Mouse (Mus musculus): Measurements from ENCODE around the gene Ermn. TPM values are rescaled to one million over a fixed set of nuclear protein-coding genes. Genes with fewer than 3 reads are reported as not detected.
A peak's percentile ranks its signal among the peaks of the same experiment; 100 is the strongest.

Ermn gene
- polyA plus RNA-seq (2014; fragmentation: Nextera tagmentation; extraction: Ambion mirVana): not detected in 2 replicates

- H3K4me3 ChIP-seq (ENCODE audit: low read depth, low read length): no peak within 1 kb of the TSS
- no peaks in the 10 kb centered on the region for H3K36me3 ChIP-seq (ENCODE audit: control insufficient read depth, insufficient read depth, low read length)
- no peak for ATAC-seq (replicated peaks; ENCODE audit: low FRiP score)
- H3K4me2 ChIP-seq: no peak within 1 kb of the TSS
- no peaks in the 10 kb centered on the region for H3K9me3 ChIP-seq (ENCODE audit: control insufficient read depth, low read length)
- H3K27me3 ChIP-seq (replicated peaks; ENCODE audit: control insufficient read depth, insufficient read depth, low read length): no peaks in the 10 kb centered on the region
- H3K9ac ChIP-seq (ENCODE audit: low read depth, low read length): no peak within 1 kb of the TSS
- DNase-seq (ENCODE audit: low spot score): no peak
- H3K4me1 ChIP-seq (replicated peaks; ENCODE audit: control insufficient read depth, insufficient read depth, low read length): no peaks in the 10 kb centered on the region
- WGBS: 59% methylated on average over 7 of the region's 7 CpGs
- H3K27ac ChIP-seq (ENCODE audit: low read depth, low read length): no peak within 1 kb of the TSS
Observed at GRCm38 (mm10) chr2:58052821-58053581, at the start of gene Ermn. Ermn (minus strand) TSS chr2:58052864.

GRCm38 (mm10) chr2:58094818-58095217 is 42.2 kb upstream of the Ermn start:
- DNase-seq (ENCODE audit: low spot score): no peak
- WGBS: 71% methylated on average over 1 of the region's 1 CpGs
- H3K4me2 ChIP-seq: no peak overlapping the region

GRCm38 (mm10) chr2:58086420-58086819 is 33.8 kb upstream of the Ermn start:
- DNase-seq (ENCODE audit: low spot score): no peak
- Histone ChIP-seq H3K4me3 (ENCODE audit: low read depth, low read length) (no peak overlapping the region), H3K9me3 (ENCODE audit: control insufficient read depth, low read length) (no peaks in the 10 kb centered on the region), H3K4me2 (no peak overlapping the region), H3K9ac (ENCODE audit: low read depth, low read length) (no peak overlapping the region), H3K27ac (ENCODE audit: low read depth, low read length) (no peak overlapping the region), H3K36me3 (ENCODE audit: control insufficient read depth, insufficient read depth, low read length) (no peaks in the 10 kb centered on the region), H3K4me1 (replicated peaks; ENCODE audit: control insufficient read depth, insufficient read depth, low read length) (no peaks in the 10 kb centered on the region), H3K27me3 (replicated peaks; ENCODE audit: control insufficient read depth, insufficient read depth, low read length) (no peaks in the 10 kb centered on the region)
- 91% methylated on average over 1 of the region's 1 CpGs for WGBS
- no peak for ATAC-seq (replicated peaks; ENCODE audit: low FRiP score)

More at GRCm38 (mm10) chr2:58094818-58095217, 42.2 kb upstream of the Ermn start:
- Histone ChIP-seq H3K27me3 (replicated peaks; ENCODE audit: control insufficient read depth, insufficient read depth, low read length) (no peaks in the 10 kb centered on the region), H3K4me1 (replicated peaks; ENCODE audit: control insufficient read depth, insufficient read depth, low read length) (no peaks in the 10 kb centered on the region), H3K9ac (ENCODE audit: low read depth, low read length) (no peak overlapping the region), H3K27ac (ENCODE audit: low read depth, low read length) (no peak overlapping the region), H3K36me3 (ENCODE audit: control insufficient read depth, insufficient read depth, low read length) (no peaks in the 10 kb centered on the region), H3K9me3 (ENCODE audit: control insufficient read depth, low read length) (no peaks in the 10 kb centered on the region), H3K4me3 (ENCODE audit: low read depth, low read length) (no peak overlapping the region)
- no peak for ATAC-seq (replicated peaks; ENCODE audit: low FRiP score)

- H3K9me3 ChIP-seq (ENCODE audit: control insufficient read depth, low read length): no peaks in the 10 kb centered on the region
- ATAC-seq (replicated peaks; ENCODE audit: low FRiP score) (no peak), DNase-seq (ENCODE audit: low spot score) (no peak)
- no peak overlapping the region for H3K27ac ChIP-seq (ENCODE audit: low read depth, low read length)
- H3K9ac ChIP-seq (ENCODE audit: low read depth, low read length): no peak overlapping the region
- H3K27me3 ChIP-seq (replicated peaks; ENCODE audit: control insufficient read depth, insufficient read depth, low read length): no peaks in the 10 kb centered on the region
- no peaks in the 10 kb centered on the region for H3K36me3 ChIP-seq (ENCODE audit: control insufficient read depth, insufficient read depth, low read length)
- H3K4me1 ChIP-seq (replicated peaks; ENCODE audit: control insufficient read depth, insufficient read depth, low read length): no peaks in the 10 kb centered on the region
- H3K4me3 ChIP-seq (ENCODE audit: low read depth, low read length): no peak overlapping the region
- no peak overlapping the region for H3K4me2 ChIP-seq
- WGBS: 54% methylated on average over 1 of the region's 1 CpGs
Observed at GRCm38 (mm10) chr2:58079849-58080248, 27.2 kb upstream of the Ermn start.

- ATAC-seq (replicated peaks; ENCODE audit: low FRiP score): no peak
- no peak for DNase-seq (ENCODE audit: low spot score)
Observed at GRCm38 (mm10) chr2:58055383-58055782, 2.7 kb upstream of the Ermn start.

GRCm38 (mm10) chr2:58041867-58042266 is 10.8 kb downstream of the Ermn start:
- 61% methylated on average over 7 of the region's 7 CpGs for WGBS
- H3K27ac ChIP-seq (ENCODE audit: low read depth, low read length): no peak overlapping the region

More at GRCm38 (mm10) chr2:58055383-58055782, 2.7 kb upstream of the Ermn start:
- Histone ChIP-seq H3K9me3 (ENCODE audit: control insufficient read depth, low read length) (no peaks in the 10 kb centered on the region), H3K4me2 (no peak overlapping the region), H3K4me3 (ENCODE audit: low read depth, low read length) (no peak overlapping the region), H3K27me3 (replicated peaks; ENCODE audit: control insufficient read depth, insufficient read depth, low read length) (no peaks in the 10 kb centered on the region), H3K9ac (ENCODE audit: low read depth, low read length) (no peak overlapping the region), H3K4me1 (replicated peaks; ENCODE audit: control insufficient read depth, insufficient read depth, low read length) (no peaks in the 10 kb centered on the region), H3K36me3 (ENCODE audit: control insufficient read depth, insufficient read depth, low read length) (no peaks in the 10 kb centered on the region), H3K27ac (ENCODE audit: low read depth, low read length) (no peak overlapping the region)

GRCm38 (mm10) chr2:58036926-58037325 is 15.7 kb downstream of the Ermn start:
- no peak overlapping the region for H3K27ac ChIP-seq (ENCODE audit: low read depth, low read length)
- H3K4me3 ChIP-seq (ENCODE audit: low read depth, low read length): no peak overlapping the region
- H3K9me3 ChIP-seq (ENCODE audit: control insufficient read depth, low read length): no peaks in the 10 kb centered on the region
- WGBS: 29% methylated on average over 2 of the region's 2 CpGs
- H3K4me2 ChIP-seq: no peak overlapping the region
- ATAC-seq (replicated peaks; ENCODE audit: low FRiP score) (no peak), DNase-seq (ENCODE audit: low spot score) (no peak)
- H3K4me1 ChIP-seq (replicated peaks; ENCODE audit: control insufficient read depth, insufficient read depth, low read length): no peaks in the 10 kb centered on the region
- no peaks in the 10 kb centered on the region for H3K36me3 ChIP-seq (ENCODE audit: control insufficient read depth, insufficient read depth, low read length)
- H3K27me3 ChIP-seq (replicated peaks; ENCODE audit: control insufficient read depth, insufficient read depth, low read length): no peaks in the 10 kb centered on the region
- H3K9ac ChIP-seq (ENCODE audit: low read depth, low read length): no peak overlapping the region

More at GRCm38 (mm10) chr2:58041867-58042266, 10.8 kb downstream of the Ermn start:
- Histone ChIP-seq H3K4me3 (ENCODE audit: low read depth, low read length) (no peak overlapping the region), H3K4me1 (replicated peaks; ENCODE audit: control insufficient read depth, insufficient read depth, low read length) (no peaks in the 10 kb centered on the region), H3K9me3 (ENCODE audit: control insufficient read depth, low read length) (no peaks in the 10 kb centered on the region), H3K36me3 (ENCODE audit: control insufficient read depth, insufficient read depth, low read length) (no peaks in the 10 kb centered on the region), H3K4me2 (no peak overlapping the region), H3K9ac (ENCODE audit: low read depth, low read length) (no peak overlapping the region), H3K27me3 (replicated peaks; ENCODE audit: control insufficient read depth, insufficient read depth, low read length) (no peaks in the 10 kb centered on the region)
- DNase-seq (ENCODE audit: low spot score) (no peak), ATAC-seq (replicated peaks; ENCODE audit: low FRiP score) (no peak)

GRCm38 (mm10) chr2:58035635-58036034 is 17.0 kb downstream of the Ermn start:
- no peaks in the 10 kb centered on the region for H3K9me3 ChIP-seq (ENCODE audit: control insufficient read depth, low read length)
- ATAC-seq (replicated peaks; ENCODE audit: low FRiP score) (peak; percentile 83), DNase-seq (ENCODE audit: low spot score) (no peak)
- no peaks in the 10 kb centered on the region for H3K4me1 ChIP-seq (replicated peaks; ENCODE audit: control insufficient read depth, insufficient read depth, low read length)
- no peaks in the 10 kb centered on the region for H3K27me3 ChIP-seq (replicated peaks; ENCODE audit: control insufficient read depth, insufficient read depth, low read length)
- H3K4me2 ChIP-seq: no peak overlapping the region
- H3K4me3 ChIP-seq (ENCODE audit: low read depth, low read length): no peak overlapping the region
- no peak overlapping the region for H3K9ac ChIP-seq (ENCODE audit: low read depth, low read length)
- H3K27ac ChIP-seq (ENCODE audit: low read depth, low read length): no peak overlapping the region
- H3K36me3 ChIP-seq (ENCODE audit: control insufficient read depth, insufficient read depth, low read length): no peaks in the 10 kb centered on the region
- 37% methylated on average over 4 of the region's 4 CpGs for WGBS

GRCm38 (mm10) chr2:58031431-58031830 is 21.2 kb downstream of the Ermn start:
- Histone ChIP-seq H3K4me3 (ENCODE audit: low read depth, low read length) (no peak overlapping the region), H3K27ac (ENCODE audit: low read depth, low read length) (no peak overlapping the region), H3K9me3 (ENCODE audit: control insufficient read depth, low read length) (no peaks in the 10 kb centered on the region), H3K27me3 (replicated peaks; ENCODE audit: control insufficient read depth, insufficient read depth, low read length) (no peaks in the 10 kb centered on the region), H3K4me2 (no peak overlapping the region), H3K36me3 (ENCODE audit: control insufficient read depth, insufficient read depth, low read length) (no peaks in the 10 kb centered on the region), H3K4me1 (replicated peaks; ENCODE audit: control insufficient read depth, insufficient read depth, low read length) (no peaks in the 10 kb centered on the region), H3K9ac (ENCODE audit: low read depth, low read length) (no peak overlapping the region)
- WGBS: 78% methylated on average over 3 of the region's 3 CpGs
- no peak for ATAC-seq (replicated peaks; ENCODE audit: low FRiP score)
- no peak for DNase-seq (ENCODE audit: low spot score)
